Mouse (Mus musculus) liver, embryonic 14.5 days (tissue): ENCODE results near the gene Tmem45a. TPM values are rescaled to one million over a fixed set of nuclear protein-coding genes. Genes with fewer than 3 reads are reported as not detected.

Experiments
- ATAC-seq: fragments of 200-750 bp; cut with Nextera tagmentation; 2 replicates; pipeline ENCODE4 v1.8.0; 2017; ENCODE audit warnings: moderate number of reproducible peaks, mild to moderate bottlenecking, moderate library complexity; ENCODE audit not compliant: insufficient read depth
- DNase-seq, 3 experiments: peaks; one replicate each; pipeline ENCODE4 v3.0.0-alpha.2; 2012 to 2013; ENCODE audit warnings: low read depth in 3 of 3, low spot score in 3 of 3
- H3K27ac ChIP-seq: fragments of 300-500 bp; sonication (generic); 2 replicates; pipeline ENCODE4 v1.5.1; 2014; ENCODE audit warnings: moderate library complexity, mild to moderate bottlenecking, control low read depth, inconsistent platforms
- H3K27me3 ChIP-seq: fragments of 300-500 bp; sonication (generic); 2 replicates; pipeline ENCODE4 v1.6.1; 2014; ENCODE audit warnings: mild to moderate bottlenecking, low read length, moderate library complexity; ENCODE audit not compliant: control insufficient read depth, insufficient read depth
- H3K36me3 ChIP-seq: fragments of 300-500 bp; sonication (generic); replicated peaks from 2 replicates; pipeline ENCODE4 v1.6.1; 2014; ENCODE audit warnings: low read depth; ENCODE audit not compliant: control insufficient read depth, insufficient read depth
- H3K4me1 ChIP-seq, 2 experiments: fragments of 200-500 bp in 1 of 2; fragments of 300-500 bp in 1 of 2; sonication (generic) in 1 of 2; replicated peaks; 2 replicates each; pipeline ENCODE4 v1.6.1; 2012 to 2014; ENCODE audit warnings: antibody characterized with exemption in 1 of 2, inconsistent platforms in 1 of 2, low read length in 1 of 2; ENCODE audit not compliant: control insufficient read depth in 2 of 2, insufficient read depth in 2 of 2
- H3K4me2 ChIP-seq: fragments of 300-500 bp; sonication (generic); 2 replicates; pipeline ENCODE4 v1.6.1; 2014; ENCODE audit warnings: low read depth, mild to moderate bottlenecking, control low read depth, moderate library complexity
- H3K4me3 ChIP-seq, 2 experiments: fragments of 200-500 bp in 1 of 2; fragments of 300-500 bp in 1 of 2; sonication (generic) in 1 of 2; 2 replicates each; pipeline ENCODE4 v1.5.1; 2012 to 2014; ENCODE audit warnings: low read depth in 2 of 2, low read length in 2 of 2, mild to moderate bottlenecking in 2 of 2, control low read depth in 1 of 2, inconsistent platforms in 1 of 2, moderate library complexity in 1 of 2; ENCODE audit not compliant: insufficient read depth in 1 of 2
- H3K9ac ChIP-seq: fragments of 300-500 bp; sonication (generic); replicated peaks from 2 replicates; pipeline ENCODE4 v1.6.1; 2014; ENCODE audit warnings: mild to moderate bottlenecking, control low read depth, moderate library complexity
- H3K9me3 ChIP-seq: fragments of 300-500 bp; sonication (generic); 2 replicates; pipeline ENCODE4 v1.6.1; 2016; ENCODE audit warnings: low read length, mixed read lengths; ENCODE audit not compliant: control insufficient read depth
- CTCF ChIP-seq: IDR thresholded peaks from 2 replicates; pipeline ENCODE4 v1.5.1; 2016; ENCODE audit warnings: antibody characterized with exemption, low read depth, control low read depth
- EP300 ChIP-seq: IDR thresholded peaks from 2 replicates; pipeline ENCODE4 v1.6.1; 2016; ENCODE audit warnings: antibody characterized with exemption, low read depth
- WGBS: fragments of 180-500 bp; shearing (Covaris S2); extraction: QIAGEN DNeasy Blood & Tissue Kit; methylation state at CpG from one replicate; pipeline ENCODE4 v1.1.7; 2014; ENCODE audit not compliant: insufficient replicate concordance; 5-methylcytosine and 5-hydroxymethylcytosine counted together
- polyA plus RNA-seq, 2 experiments: library from polyadenylated mRNA; depleted of rRNA in 1 of 2; stranded (reverse) in 1 of 2; unstranded in 1 of 2; fragments of >200 nt; fragmentation: Nextera tagmentation in 1 of 2; extraction: Ambion mirVana in 1 of 2; gene quantifications; 2 replicates each; pipeline versions ENCODE4 v1.2.1 to v1.2.3; 2012 to 2014

Tmem45a gene
- polyA plus RNA-seq, 2 experiments = 0.28 to 0.38 TPM

- 32% methylated on average over 10 of the region's 10 CpGs for WGBS
- no peak overlapping the region for H3K4me2 ChIP-seq
- DNase-seq (peak; percentile 26 to 29 (median 28)), ATAC-seq (0 out of 2 replicates have a peak, but pooled peaks have one; percentile 28)
- H3K9me3 ChIP-seq = no peaks in the 10 kb centered on the region
- peak; percentile 65 for TF ChIP-seq CTCF
- TF ChIP-seq EP300 = no peak
- no peaks in the 10 kb centered on the region; a peak in 1 of 4 replicates for H3K4me1 ChIP-seq
- no peak overlapping the region for H3K27ac ChIP-seq
- H3K36me3 ChIP-seq = no peaks in the 10 kb centered on the region
- no peak overlapping the region for H3K4me3 ChIP-seq
- H3K27me3 ChIP-seq = no peaks in the 10 kb centered on the region
- no peak overlapping the region for H3K9ac ChIP-seq
Observed at GRCm38 (mm10) chr16:56771163-56772105, 114.5 kb downstream of the Tmem45a start.

Other genes starting within 250 kb of the Tmem45a start
- 40.7 and 48.1 TPM in 2 replicates for gene Tfg, start 168.7 kb downstream of the Tmem45a start, polyA plus RNA-seq (2012; rRNA removed)
- 74.2 and 74.5 TPM in 2 replicates for gene Tfg, start 168.7 kb downstream of the Tmem45a start, polyA plus RNA-seq (2014; fragmentation: Nextera tagmentation; extraction: Ambion mirVana)
- 0.02 and 0.04 TPM in 2 replicates for gene Adgrg7, start 90.3 kb downstream of the Tmem45a start, polyA plus RNA-seq (2012; rRNA removed)
- 0.09 TPM in 1 of 2 replicates, not detected in the other for gene Adgrg7, start 90.3 kb downstream of the Tmem45a start, polyA plus RNA-seq (2014; fragmentation: Nextera tagmentation; extraction: Ambion mirVana)
- not detected in 2 replicates for gene Lnp1, start 41.9 kb upstream of the Tmem45a start, polyA plus RNA-seq (2012; rRNA removed)
- not detected in 2 replicates for gene Lnp1, start 41.9 kb upstream of the Tmem45a start, polyA plus RNA-seq (2014; fragmentation: Nextera tagmentation; extraction: Ambion mirVana)
- gene Tmem45a2, start 185.2 kb upstream of the Tmem45a start, polyA plus RNA-seq (2012; rRNA removed) = 0.02 TPM in 2 replicates
- gene Tmem45a2, start 185.2 kb upstream of the Tmem45a start, polyA plus RNA-seq (2014; fragmentation: Nextera tagmentation; extraction: Ambion mirVana) = not detected in 2 replicates
- 10.5 and 15.9 TPM in 2 replicates for gene Tomm70a, start 235.5 kb upstream of the Tmem45a start, polyA plus RNA-seq (2012; rRNA removed)
- 28.2 and 30.2 TPM in 2 replicates for gene Tomm70a, start 235.5 kb upstream of the Tmem45a start, polyA plus RNA-seq (2014; fragmentation: Nextera tagmentation; extraction: Ambion mirVana)